Mouse (Mus musculus) megakaryocyte, embryonic 14.5 days (primary cell): ENCODE measurements around the gene Fam189a1. TPM values are rescaled to one million over a fixed set of nuclear protein-coding genes. Genes with fewer than 3 reads are reported as not detected.

ENCODE experiments used
- H3K27me3 ChIP-seq: replicated peaks from 2 replicates; pipeline ENCODE3; 2012; ENCODE audit warnings: inconsistent platforms
- H3K36me3 ChIP-seq: replicated peaks from 2 replicates; pipeline ENCODE3; 2012; ENCODE audit warnings: low read length, inconsistent platforms, mixed read lengths
- H3K4me1 ChIP-seq: 2 replicates; pipeline ENCODE4 v1.6.1; 2012; ENCODE audit warnings: inconsistent platforms
- H3K4me3 ChIP-seq: replicated peaks from 2 replicates; pipeline ENCODE3; 2012; ENCODE audit warnings: moderate library complexity, mild to moderate bottlenecking, inconsistent platforms
- H3K9me3 ChIP-seq: 2 replicates; pipeline ENCODE4 v1.6.1; 2012; ENCODE audit warnings: inconsistent platforms
- FLI1 ChIP-seq: IDR thresholded peaks from 2 replicates; pipeline ENCODE4 v1.6.1; 2012; ENCODE audit warnings: low read length, inconsistent platforms, mixed read lengths
- GATA1 ChIP-seq: IDR thresholded peaks from 3 replicates; pipeline ENCODE4 v1.6.1; 2012; ENCODE audit warnings: mixed read lengths, low read length, inconsistent platforms, borderline replicate concordance
- polyA plus RNA-seq: library from polyadenylated mRNA; stranded (reverse); fragments of >175 nt; gene quantifications from 2 replicates; pipeline ENCODE4 v1.2.3, GENCODE M21; 2012; ENCODE audit warnings: low replicate concordance; ENCODE audit not compliant: insufficient read depth

Fam189a1 gene
- polyA plus RNA-seq, 1 experiment: not detected

- H3K4me3 ChIP-seq: no peak overlapping the region
- H3K36me3 ChIP-seq: no peaks in the 10 kb centered on the region
- no peaks in the 10 kb centered on the region for H3K27me3 ChIP-seq
- H3K4me1 ChIP-seq: no peaks in the 10 kb centered on the region
- no peak for TF ChIP-seq FLI1
- no peak for TF ChIP-seq GATA1
- H3K9me3 ChIP-seq: peaks cover 25% of the 10 kb centered on the region
Measured at GRCm38 (mm10) chr7:65076134-65076533, 80.2 kb downstream of the Fam189a1 start.

DNA sequence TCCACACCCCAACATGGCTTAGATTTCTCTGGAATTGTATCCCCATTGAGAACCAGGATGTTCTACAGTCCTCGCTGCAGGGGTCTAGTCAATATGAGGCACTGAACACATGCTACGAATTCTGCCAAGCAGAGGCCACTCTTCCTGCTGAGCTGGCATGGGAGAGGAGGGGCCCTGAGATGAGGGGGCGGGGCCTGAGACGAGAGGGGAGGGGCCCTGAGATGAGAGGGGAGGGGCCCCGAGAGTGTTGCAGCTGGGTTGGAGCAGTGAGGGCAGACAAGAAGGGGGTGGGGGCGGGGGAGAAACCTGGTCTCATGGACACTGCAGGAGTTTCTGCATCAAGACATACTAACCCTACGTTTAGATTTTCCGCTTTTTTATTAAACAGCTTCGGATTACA lies 82.2 kb downstream of the Fam189a1 start:
- no peaks in the 10 kb centered on the region for H3K27me3 ChIP-seq
- TF ChIP-seq GATA1: no peak
- TF ChIP-seq FLI1: no peak
- H3K4me1 ChIP-seq: no peaks in the 10 kb centered on the region
- H3K9me3 ChIP-seq: peaks cover 34% of the 10 kb centered on the region
- H3K36me3 ChIP-seq: no peaks in the 10 kb centered on the region
- H3K4me3 ChIP-seq: no peak overlapping the region

DNA sequence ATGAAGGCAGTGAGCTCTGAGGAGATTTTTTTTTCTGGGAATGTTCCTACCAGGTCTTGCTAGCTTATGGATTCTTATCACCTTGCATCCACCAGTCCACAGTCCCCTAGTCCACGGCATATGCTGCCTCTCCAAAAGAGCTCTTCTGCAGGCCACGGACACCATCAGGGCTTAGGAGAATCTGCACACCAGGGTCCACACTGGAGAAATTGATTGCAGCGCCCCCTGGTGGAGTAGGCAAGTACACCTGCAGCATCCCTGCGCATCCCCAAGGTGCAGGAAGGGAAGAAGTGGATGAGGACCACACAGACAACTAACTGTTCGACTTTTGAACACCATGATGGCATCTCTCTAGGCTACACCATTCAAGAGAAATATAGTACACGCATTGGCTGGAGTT lies 82.8 kb downstream of the Fam189a1 start:
- H3K9me3 ChIP-seq: peaks cover 39% of the 10 kb centered on the region
- no peaks in the 10 kb centered on the region for H3K4me1 ChIP-seq

GRCm38 (mm10) chr7:65066211-65066610 lies 90.2 kb downstream of the Fam189a1 start:
- Histone ChIP-seq H3K4me3 (no peak overlapping the region), H3K36me3 (no peaks in the 10 kb centered on the region), H3K4me1 (no peaks in the 10 kb centered on the region), H3K9me3 (peaks cover 26% of the 10 kb centered on the region), H3K27me3 (no peaks in the 10 kb centered on the region)
- TF ChIP-seq GATA1 (no peak), FLI1 (no peak)

More for the DNA sequence above, 82.8 kb downstream of the Fam189a1 start:
- Histone ChIP-seq H3K36me3 (no peaks in the 10 kb centered on the region), H3K4me3 (no peak overlapping the region), H3K27me3 (no peaks in the 10 kb centered on the region)
- TF ChIP-seq GATA1 (no peak), FLI1 (no peak)

GRCm38 (mm10) chr7:65065457-65065856 lies 90.9 kb downstream of the Fam189a1 start:
- H3K9me3 ChIP-seq: peaks cover 25% of the 10 kb centered on the region
- H3K4me3 ChIP-seq: no peak overlapping the region
- H3K4me1 ChIP-seq: no peaks in the 10 kb centered on the region
- no peaks in the 10 kb centered on the region for H3K36me3 ChIP-seq
- H3K27me3 ChIP-seq: no peaks in the 10 kb centered on the region
- no peak for TF ChIP-seq GATA1
- no peak for TF ChIP-seq FLI1

DNA sequence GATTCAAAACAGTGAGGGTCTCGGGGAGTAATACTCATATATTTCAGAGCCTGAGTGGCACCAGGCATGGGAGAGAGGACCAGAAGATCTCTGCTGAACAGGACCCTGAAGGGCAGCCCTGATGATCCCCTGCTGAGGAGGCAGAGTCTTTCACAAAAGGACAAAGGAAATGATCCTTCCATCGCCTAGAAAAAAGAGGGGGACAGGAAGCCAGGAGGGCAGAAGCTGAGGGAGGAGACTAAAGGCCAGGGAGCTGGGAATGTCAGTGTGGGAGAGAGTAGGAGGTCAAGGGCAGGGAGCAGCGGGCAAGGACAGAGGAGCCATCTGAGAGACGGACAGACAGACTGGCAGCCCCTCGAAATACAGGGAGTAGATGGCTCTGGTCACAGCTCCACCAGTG lies 91.7 kb downstream of the Fam189a1 start:
- H3K27me3 ChIP-seq: no peaks in the 10 kb centered on the region
- no peak overlapping the region for H3K4me3 ChIP-seq
- peaks cover 24% of the 10 kb centered on the region for H3K9me3 ChIP-seq
- no peaks in the 10 kb centered on the region for H3K36me3 ChIP-seq
- no peaks in the 10 kb centered on the region for H3K4me1 ChIP-seq
- no peak for TF ChIP-seq GATA1
- no peak for TF ChIP-seq FLI1

GRCm38 (mm10) chr7:65064096-65064495 lies 92.3 kb downstream of the Fam189a1 start:
- H3K9me3 ChIP-seq: peaks cover 25% of the 10 kb centered on the region
- TF ChIP-seq FLI1 (no peak), GATA1 (no peak)
- H3K27me3 ChIP-seq: no peaks in the 10 kb centered on the region
- no peak overlapping the region for H3K4me3 ChIP-seq
- no peaks in the 10 kb centered on the region for H3K4me1 ChIP-seq
- H3K36me3 ChIP-seq: no peaks in the 10 kb centered on the region

DNA sequence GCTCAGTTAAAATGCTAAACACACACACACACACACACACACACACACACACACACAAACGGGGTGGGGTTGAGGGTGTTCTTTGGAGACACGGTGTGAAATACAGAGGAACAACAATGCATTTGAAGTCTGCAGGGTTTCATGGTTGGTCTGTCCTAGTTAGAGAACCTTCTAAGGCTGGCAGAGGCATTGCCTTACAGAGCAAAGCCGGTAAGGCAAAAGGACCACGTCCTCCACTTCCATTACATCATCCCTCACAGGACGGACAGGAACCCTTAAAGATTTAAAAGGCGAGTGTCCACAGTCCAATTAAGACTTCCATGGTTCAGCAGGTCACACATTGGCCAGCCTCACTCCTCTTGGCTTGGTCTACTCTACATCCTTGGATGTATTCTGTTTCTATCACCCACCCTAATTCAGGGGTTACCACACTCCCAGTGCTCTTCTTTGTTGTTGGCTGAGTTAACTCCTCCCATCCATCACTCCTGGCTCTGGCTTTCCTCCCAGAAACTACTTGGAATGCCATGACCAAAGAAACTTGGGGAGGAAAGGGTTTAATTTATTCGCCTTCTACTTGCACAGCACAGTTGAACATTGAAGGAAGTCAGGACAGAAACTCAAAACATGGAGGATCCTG lies 96.1 kb downstream of the Fam189a1 start:
- no peaks in the 10 kb centered on the region for H3K4me1 ChIP-seq
- H3K9me3 ChIP-seq: peaks cover 15% of the 10 kb centered on the region; the same call in 1 of the 2 replicates
- TF ChIP-seq FLI1 (no peak), GATA1 (no peak)
- no peaks in the 10 kb centered on the region for H3K36me3 ChIP-seq
- H3K4me3 ChIP-seq: no peak overlapping the region
- no peaks in the 10 kb centered on the region for H3K27me3 ChIP-seq

DNA sequence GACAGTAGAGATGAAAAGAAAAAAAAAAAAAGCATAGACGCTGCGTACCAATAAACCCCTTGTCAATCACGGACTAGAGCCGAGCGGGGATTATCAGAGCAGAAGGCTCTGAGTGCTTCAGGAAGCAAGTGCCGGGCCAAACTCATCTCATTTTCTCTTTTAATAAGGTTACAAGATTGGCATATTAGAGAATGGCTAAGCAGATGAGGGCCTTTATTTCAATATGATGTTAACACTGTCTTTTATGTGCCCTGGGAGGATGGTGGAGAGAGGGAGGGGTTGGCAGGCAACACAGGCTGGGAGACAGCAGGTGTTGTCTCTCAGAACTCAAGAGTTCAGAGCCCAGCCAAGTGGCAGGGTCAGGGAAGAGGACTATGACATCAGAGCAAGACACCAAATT lies 99.5 kb downstream of the Fam189a1 start:
- H3K9me3 ChIP-seq: peaks cover 15% of the 10 kb centered on the region; the same call in 1 of the 2 replicates
- H3K36me3 ChIP-seq: no peaks in the 10 kb centered on the region
- H3K27me3 ChIP-seq: no peaks in the 10 kb centered on the region
- H3K4me1 ChIP-seq: no peaks in the 10 kb centered on the region
- no peak for TF ChIP-seq FLI1
- TF ChIP-seq GATA1: no peak
- no peak overlapping the region for H3K4me3 ChIP-seq

GRCm38 (mm10) chr7:65051986-65052385 lies 104.4 kb downstream of the Fam189a1 start:
- Histone ChIP-seq H3K27me3 (no peaks in the 10 kb centered on the region), H3K9me3 (peaks cover 15% of the 10 kb centered on the region; the same call in 1 of the 2 replicates), H3K36me3 (no peaks in the 10 kb centered on the region), H3K4me3 (no peak overlapping the region), H3K4me1 (no peaks in the 10 kb centered on the region)
- no peak for TF ChIP-seq GATA1
- TF ChIP-seq FLI1: no peak
